Mouse (Mus musculus) retina, adult 2 months (tissue): ENCODE data around the gene Mrpl41.
"Not testable (repeated sequence)": the region's sequence is repeated elsewhere in the genome, so short reads cannot be mapped to it uniquely, and the experiment has no call there.

Experiments used
- DNase-seq: peaks from one replicate; pipeline ENCODE4 v3.0.0-alpha.2; 2012; ENCODE audit warnings: low read depth, low spot score

Mrpl41 gene

DNA sequence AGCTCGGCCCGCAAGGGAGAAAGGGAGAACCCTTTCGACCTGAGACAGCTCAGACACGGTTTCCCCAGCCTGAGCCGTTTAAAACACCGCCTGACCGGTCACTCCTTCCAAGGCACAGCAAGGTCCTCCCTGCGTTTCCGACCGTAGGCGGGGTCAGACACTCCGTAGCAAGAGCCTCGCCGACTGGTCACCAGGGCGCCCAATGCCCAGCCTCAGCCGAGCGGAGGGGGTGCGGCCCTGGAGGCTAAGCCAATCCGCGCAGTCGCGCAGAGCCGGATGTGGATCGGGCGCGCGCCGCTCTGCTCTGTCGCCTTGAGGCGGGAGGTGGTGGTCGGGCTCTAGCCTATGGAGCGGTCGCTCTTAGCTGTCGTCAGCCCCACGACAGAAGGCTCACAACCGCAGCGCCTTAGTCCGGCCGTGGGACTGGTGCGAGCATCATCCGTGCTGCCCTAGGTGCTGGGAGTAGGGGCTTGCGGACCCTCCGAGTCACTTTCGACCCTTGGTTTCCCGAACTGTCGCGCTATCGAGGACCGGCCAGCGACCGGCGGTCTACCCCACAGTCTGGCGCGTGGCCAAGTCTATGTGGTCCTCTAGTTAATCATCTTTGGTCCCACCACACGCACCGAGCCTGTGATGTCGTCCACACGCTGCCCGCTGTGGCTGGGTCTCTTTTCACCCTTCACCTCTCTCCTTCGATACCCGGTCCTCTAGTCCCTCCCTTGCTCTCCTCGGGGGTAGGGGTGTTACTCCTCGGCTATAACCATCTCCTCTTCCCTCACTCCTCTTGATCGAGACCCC, at the start of gene Mrpl41:
Gene Mrpl41 (minus strand): TSS at position 193 of the 798 bp plus-strand sequence.
- DNase-seq: peak; percentile 84

- DNase-seq: no peak
Observed at GRCm38 (mm10) chr2:25022678-25023077, 47.8 kb upstream of the Mrpl41 start.

GRCm38 (mm10) chr2:25008250-25008649, 33.4 kb upstream of the Mrpl41 start:
- no peak for DNase-seq

GRCm38 (mm10) chr2:25006767-25007166, 31.9 kb upstream of the Mrpl41 start:
- DNase-seq: no peak

- no peak for DNase-seq
Observed at GRCm38 (mm10) chr2:25003946-25004786, 29.3 kb upstream of the Mrpl41 start.

DNA sequence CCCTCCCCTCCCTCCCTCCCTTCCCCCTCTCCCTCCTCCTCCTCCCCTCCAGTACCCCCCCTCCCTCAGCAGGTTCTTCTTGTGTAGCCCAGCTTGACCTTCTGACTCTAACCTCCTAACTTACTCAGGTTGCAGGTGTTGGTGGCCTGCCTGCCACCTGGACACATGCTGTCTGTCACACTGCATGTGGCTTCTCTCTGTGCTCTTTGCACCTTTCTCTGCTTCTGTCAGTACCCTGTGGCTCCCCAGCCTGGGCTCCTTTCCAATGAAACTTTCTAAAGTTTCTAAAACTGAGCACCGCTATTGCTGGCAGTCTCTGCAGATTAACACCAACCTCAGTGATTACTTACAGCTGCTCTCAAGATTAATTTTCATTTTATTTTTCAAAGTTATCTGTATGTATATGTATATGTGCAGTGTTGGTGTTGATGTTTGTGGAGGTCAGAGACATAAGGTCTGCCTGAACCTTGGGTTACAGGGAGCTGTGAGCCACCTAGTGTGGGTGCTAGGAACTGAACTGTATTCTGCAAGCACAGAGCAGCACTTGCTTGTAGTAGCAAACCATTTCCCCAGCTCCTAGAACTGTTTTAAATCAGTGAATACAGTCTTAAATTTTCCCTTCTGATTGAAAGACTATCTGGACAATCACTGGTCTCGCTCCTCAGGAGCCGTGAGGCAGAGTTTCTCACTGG, 25.8 kb upstream of the Mrpl41 start:
- DNase-seq: no peak

DNA sequence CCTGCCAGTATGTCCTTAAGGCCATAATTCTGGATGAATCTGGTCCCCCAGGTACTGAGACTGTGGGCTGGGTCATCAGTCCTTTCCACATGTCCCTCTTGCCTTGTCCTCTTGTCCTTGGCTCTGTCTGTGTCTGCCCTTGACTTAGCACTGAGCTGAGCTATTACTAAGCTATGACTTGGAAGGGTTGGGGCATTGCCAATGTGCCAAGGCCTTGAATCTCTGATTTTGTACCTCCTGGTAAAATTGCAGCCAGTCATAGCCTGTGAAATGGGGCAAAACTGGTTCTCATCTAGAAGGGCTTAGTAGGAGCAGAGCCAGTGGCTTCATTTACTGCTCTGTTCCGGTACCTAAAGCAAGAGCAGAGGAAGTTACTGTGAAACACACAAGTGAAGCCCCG, 21.6 kb upstream of the Mrpl41 start:
- no peak for DNase-seq

GRCm38 (mm10) chr2:24995332-24995731, 20.4 kb upstream of the Mrpl41 start:
- no peak for DNase-seq

- DNase-seq: no peak
Observed at GRCm38 (mm10) chr2:24987762-24988161, 12.9 kb upstream of the Mrpl41 start.

- DNase-seq: no peak
Observed at GRCm38 (mm10) chr2:24976960-24977359, 2.1 kb upstream of the Mrpl41 start.

DNA sequence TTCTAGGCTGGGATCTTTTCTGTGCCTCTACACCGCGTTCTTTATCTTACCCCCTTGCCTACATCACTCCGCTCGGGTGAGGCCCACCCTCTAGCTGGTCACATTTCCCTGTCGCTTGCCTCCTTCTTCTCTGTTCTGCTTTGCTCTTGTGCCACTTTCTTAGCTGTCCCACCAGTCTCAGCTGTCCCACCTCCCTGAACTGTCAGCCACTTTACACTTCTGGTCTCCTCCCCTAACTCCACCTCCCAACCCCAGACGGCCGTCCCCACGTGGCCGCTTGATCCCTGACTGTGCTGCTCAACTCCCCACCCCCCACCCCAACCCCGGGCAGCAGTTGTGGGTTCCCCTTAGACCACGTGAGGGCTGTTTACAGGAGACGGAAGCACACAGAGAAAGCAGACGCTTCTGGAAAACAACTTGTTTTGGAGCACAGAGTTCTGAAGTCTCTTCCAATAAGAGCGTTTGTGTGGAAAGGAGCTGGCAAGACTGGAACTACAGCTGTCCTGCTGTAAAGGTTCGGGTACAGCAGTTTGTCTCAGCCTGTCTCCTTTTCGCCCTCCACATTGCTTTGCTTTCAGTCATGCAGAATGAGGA, 903 bp upstream of the Mrpl41 start, which contains the start of gene Pnpla7:
Gene Pnpla7 (plus strand): TSS at position 330 of the 594 bp plus-strand sequence.
- no peak for DNase-seq

DNA sequence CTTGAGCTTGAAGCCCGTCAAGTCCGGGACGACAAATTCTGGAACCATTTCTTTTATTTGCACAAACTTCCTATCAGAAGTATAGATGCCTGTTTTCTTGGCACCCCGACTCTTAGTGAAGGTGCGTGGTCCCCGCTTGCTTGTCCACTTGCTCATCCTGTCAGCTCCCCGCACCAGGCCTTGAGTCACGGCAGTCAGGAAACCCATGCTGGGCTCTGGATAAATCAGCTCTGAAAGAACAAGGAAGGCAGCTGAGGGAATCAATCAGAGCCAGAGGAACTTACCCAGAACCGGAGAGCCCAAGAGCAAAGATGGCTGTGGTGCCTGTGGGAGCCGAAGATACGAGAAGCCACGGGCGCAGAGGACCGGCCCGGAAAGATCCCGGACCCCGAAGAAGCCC, 446 bp downstream of the Mrpl41 start:
- DNase-seq: not testable (repeated sequence)

GRCm38 (mm10) chr2:24970386-24970785, 4.5 kb downstream of the Mrpl41 start:
- DNase-seq: no peak

GRCm38 (mm10) chr2:24962304-24963000, 12.4 kb downstream of the Mrpl41 start, which contains the start of gene Dph7:
TSS of gene Dph7 (plus strand) at chr2:24962400.
- DNase-seq: peak; percentile 70

DNA sequence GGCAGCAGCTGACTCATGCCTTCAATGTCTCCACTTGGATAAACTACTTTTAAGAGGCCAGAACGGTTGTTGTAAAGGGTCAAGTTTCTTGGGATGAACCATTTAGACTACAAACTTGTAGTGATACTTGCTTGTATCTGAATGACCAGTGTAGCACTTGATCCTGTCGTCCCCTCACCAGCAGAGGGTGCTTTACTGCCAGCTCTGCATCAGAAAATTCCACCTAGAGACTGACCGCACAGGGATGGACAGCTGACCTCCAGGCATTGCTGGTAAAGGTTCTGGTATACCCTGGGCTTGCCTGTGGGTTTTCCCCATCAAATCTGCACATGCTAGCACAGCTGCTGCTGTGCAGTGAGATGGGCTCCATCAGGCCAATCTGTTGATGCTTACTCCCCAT, 14.0 kb downstream of the Mrpl41 start:
- no peak for DNase-seq

GRCm38 (mm10) chr2:24952537-24953055, 22.3 kb downstream of the Mrpl41 start:
- no peak for DNase-seq

DNA sequence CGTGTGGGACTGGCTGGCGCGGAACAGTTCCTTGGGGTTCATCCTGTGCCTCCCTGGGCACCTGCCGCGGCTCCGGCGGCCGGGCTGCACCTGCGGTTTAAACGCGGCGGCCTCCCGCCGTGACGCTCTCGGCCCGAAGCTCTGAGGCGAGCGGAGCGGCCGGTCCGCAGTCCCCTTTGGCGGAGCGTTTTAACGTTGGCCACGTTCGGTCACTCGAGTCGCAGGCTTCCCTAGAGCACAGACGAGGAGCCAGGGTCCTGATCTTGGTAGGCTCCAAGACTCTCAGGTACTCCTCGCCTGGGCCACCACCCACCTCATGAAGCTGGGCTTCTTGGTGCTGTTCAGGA, 24.7 kb downstream of the Mrpl41 start:
- no peak for DNase-seq

GRCm38 (mm10) chr2:24949421-24950188, 25.3 kb downstream of the Mrpl41 start, which contains the start of gene Zmynd19:
TSS of gene Zmynd19 (plus strand) at chr2:24949792.
- DNase-seq: peak; percentile 90

- not testable (repeated sequence) for DNase-seq
Observed at GRCm38 (mm10) chr2:24944304-24944703, 30.6 kb downstream of the Mrpl41 start.

- DNase-seq: no peak
Observed at GRCm38 (mm10) chr2:24942092-24942491, 32.8 kb downstream of the Mrpl41 start.
